Mouse (Mus musculus): Measurements from ENCODE around the gene Retsat. TPM values are rescaled to one million over a fixed set of nuclear protein-coding genes. Genes with fewer than 3 reads are reported as not detected.
A peak's percentile ranks its signal among the peaks of the same experiment; 100 is the strongest.

Retsat gene
- polyA plus RNA-seq (2014; fragmentation: Nextera tagmentation; extraction: Ambion mirVana), result 6.0 and 7.4 TPM in 2 replicates

DNA sequence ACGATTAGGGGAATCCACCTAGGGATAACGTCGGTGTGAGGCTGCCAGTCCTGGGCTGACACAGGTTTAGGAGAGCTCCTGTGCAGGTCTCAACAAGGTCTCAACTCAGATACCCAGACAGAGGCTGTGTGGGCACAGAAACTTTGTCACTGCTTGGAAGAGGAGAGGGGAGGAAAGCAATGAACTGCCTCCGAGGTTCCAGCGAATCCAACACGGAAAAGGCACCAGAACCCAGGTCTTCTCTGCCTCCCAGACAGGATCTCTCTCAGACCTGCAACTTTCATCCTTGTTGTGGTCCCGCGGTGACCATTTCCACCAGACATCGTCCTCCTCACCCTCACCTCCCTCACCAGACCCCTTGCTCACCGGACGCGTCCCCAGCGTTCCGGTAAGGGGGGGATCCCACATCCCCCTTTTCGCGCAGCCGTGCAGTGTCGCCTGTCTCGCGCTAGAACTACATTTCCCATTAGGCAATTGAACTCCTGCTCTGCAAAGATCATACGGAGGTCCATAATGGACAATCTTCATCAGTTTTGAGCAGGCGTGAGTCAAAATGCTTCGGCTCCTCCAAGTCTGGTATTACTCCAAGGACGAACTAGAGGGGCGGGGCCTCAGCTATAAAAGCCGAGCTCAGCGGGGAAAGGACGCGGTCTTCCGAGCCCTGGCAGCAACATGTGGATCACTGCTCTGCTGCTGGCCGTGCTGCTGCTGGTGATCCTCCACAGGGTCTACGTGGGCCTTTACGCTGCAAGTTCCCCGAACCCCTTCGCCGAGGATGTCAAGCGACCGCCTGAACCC, at the start of gene Retsat, which contains the start of gene Elmod3:
TSS of gene Retsat (plus strand) at position 520 of the 798 bp plus-strand sequence.
TSS of gene Elmod3 (minus strand) at position 458 of the 798 bp plus-strand sequence.
- Histone ChIP-seq H3K9me3 (ENCODE audit: control insufficient read depth, low read length) (no peaks in the 10 kb centered on the region), H3K36me3 (ENCODE audit: control insufficient read depth, insufficient read depth, low read length) (no peaks in the 10 kb centered on the region), H3K27me3 (ENCODE audit: control insufficient read depth, insufficient read depth, low read length) (no peaks in the 10 kb centered on the region), H3K4me2 (replicated peaks; ENCODE audit: low read depth, low read length) (peak within 1 kb of the TSS; percentile 58), H3K27ac (ENCODE audit: low read depth, low read length) (no peak within 1 kb of the TSS), H3K4me1 (replicated peaks; ENCODE audit: control insufficient read depth, insufficient read depth, low read length) (no peaks in the 10 kb centered on the region; the same call in 1 of the 2 replicates), H3K9ac (ENCODE audit: low read depth, low read length) (peak within 1 kb of the TSS; percentile 52), H3K4me3 (ENCODE audit: low read depth, low read length) (peak within 1 kb of the TSS; percentile 42)
- ATAC-seq (ENCODE audit: low FRiP score) (peak; percentile 92), DNase-seq (ENCODE audit: low spot score) (peak; percentile 90)
- WGBS, result 2% methylated on average over 38 of the region's 38 CpGs

DNA sequence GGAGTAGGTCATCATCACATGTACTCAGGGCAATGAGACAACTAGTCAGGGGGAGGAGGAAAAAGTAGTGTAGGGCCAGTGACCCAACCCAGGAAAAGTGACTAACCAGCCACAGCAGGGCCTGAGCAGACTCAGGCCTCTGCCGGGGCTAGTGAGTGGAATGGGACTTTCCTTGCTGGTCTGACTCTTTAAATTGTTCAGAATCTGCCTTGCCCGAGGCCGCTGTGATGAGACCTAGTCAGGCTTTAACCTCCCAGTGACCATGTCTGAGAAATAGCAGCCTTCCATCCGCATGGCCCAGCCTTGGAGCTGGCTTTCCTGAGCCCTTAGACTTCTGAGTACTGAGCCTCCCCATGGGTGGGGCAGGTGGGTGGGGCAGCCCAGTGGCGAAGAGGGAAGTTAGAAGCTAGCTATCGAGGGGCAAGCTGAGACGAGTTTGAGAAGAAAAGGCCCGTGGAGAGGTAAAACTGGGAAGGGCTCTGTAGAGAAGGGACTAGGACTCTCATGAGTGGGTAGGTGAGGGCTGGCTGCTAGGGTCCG, 49.2 kb upstream of the Retsat start:
- no peaks in the 10 kb centered on the region for H3K36me3 ChIP-seq (ENCODE audit: control insufficient read depth, insufficient read depth, low read length)
- H3K9ac ChIP-seq (ENCODE audit: low read depth, low read length), result no peak overlapping the region
- no peak overlapping the region for H3K4me3 ChIP-seq (ENCODE audit: low read depth, low read length)
- no peak overlapping the region for H3K27ac ChIP-seq (ENCODE audit: low read depth, low read length)
- WGBS, result 71% methylated on average over 9 of the region's 9 CpGs
- ATAC-seq (ENCODE audit: low FRiP score) (no peak), DNase-seq (ENCODE audit: low spot score) (no peak)
- no peaks in the 10 kb centered on the region for H3K4me1 ChIP-seq (replicated peaks; ENCODE audit: control insufficient read depth, insufficient read depth, low read length)
- H3K9me3 ChIP-seq (ENCODE audit: control insufficient read depth, low read length), result no peaks in the 10 kb centered on the region
- H3K27me3 ChIP-seq (ENCODE audit: control insufficient read depth, insufficient read depth, low read length), result peaks cover 1% of the 10 kb centered on the region; the same call in 1 of the 2 replicates
- no peak overlapping the region for H3K4me2 ChIP-seq (replicated peaks; ENCODE audit: low read depth, low read length)

DNA sequence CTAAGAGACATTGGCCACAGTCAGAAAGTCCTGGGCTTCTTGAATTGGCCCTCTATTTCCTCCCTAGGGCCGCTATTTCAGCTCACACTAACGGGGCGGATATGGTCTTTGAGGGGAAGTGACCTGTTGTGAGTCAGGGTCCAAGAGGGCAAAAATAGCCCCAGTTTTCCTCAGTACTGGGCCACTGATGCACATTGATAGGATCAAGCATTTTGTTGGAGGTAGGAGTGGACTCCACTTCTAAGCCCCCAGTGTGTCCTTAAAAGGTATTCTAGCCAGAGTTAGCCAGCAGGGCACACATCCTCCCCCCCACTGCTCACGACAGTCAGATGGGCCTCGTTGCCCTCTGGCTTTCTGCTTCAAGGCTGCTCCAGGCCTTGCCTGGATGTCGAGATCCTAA, 48.2 kb upstream of the Retsat start:
- ATAC-seq (ENCODE audit: low FRiP score), result no peak
- DNase-seq (ENCODE audit: low spot score), result no peak
- H3K4me2 ChIP-seq (replicated peaks; ENCODE audit: low read depth, low read length), result no peak overlapping the region
- H3K4me3 ChIP-seq (ENCODE audit: low read depth, low read length), result no peak overlapping the region
- H3K27me3 ChIP-seq (ENCODE audit: control insufficient read depth, insufficient read depth, low read length), result no peaks in the 10 kb centered on the region
- no peaks in the 10 kb centered on the region for H3K36me3 ChIP-seq (ENCODE audit: control insufficient read depth, insufficient read depth, low read length)
- H3K27ac ChIP-seq (ENCODE audit: low read depth, low read length), result no peak overlapping the region
- no peak overlapping the region for H3K9ac ChIP-seq (ENCODE audit: low read depth, low read length)
- H3K9me3 ChIP-seq (ENCODE audit: control insufficient read depth, low read length), result no peaks in the 10 kb centered on the region
- no peaks in the 10 kb centered on the region for H3K4me1 ChIP-seq (replicated peaks; ENCODE audit: control insufficient read depth, insufficient read depth, low read length)
- WGBS, result 67% methylated on average over 6 of the region's 6 CpGs

DNA sequence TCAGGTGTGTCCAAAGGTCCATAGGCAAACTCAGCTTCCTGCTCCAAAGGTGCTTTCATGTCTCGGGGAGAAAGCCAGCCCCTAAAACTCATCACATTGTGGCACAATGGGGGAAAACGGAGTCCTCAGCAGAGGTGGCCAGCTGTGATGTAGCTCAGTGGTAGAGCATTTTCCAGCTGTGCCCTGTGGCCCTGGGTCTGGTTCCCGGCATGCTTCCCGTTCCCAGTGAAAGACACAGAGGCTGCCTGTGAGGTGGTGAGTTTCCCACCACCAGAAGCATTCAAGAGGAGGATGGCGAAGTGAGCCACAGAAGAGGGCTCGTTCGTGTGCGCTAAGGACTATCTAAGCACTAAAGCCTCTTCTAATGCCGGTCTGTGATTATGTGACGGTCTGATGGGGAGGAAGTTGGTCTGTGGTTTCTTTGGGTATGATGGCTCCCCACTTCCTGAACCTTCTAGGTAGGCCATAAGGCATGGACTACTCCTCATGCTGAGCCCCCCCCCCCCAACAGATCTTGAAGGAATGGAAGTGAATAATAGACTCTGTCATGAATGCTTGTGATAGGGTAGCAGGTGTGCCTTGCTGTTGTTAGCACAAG, 47.7 kb upstream of the Retsat start:
- Histone ChIP-seq H3K9me3 (ENCODE audit: control insufficient read depth, low read length) (no peaks in the 10 kb centered on the region), H3K4me3 (ENCODE audit: low read depth, low read length) (no peak overlapping the region), H3K36me3 (ENCODE audit: control insufficient read depth, insufficient read depth, low read length) (no peaks in the 10 kb centered on the region), H3K4me1 (replicated peaks; ENCODE audit: control insufficient read depth, insufficient read depth, low read length) (no peaks in the 10 kb centered on the region), H3K27ac (ENCODE audit: low read depth, low read length) (no peak overlapping the region), H3K9ac (ENCODE audit: low read depth, low read length) (no peak overlapping the region), H3K27me3 (ENCODE audit: control insufficient read depth, insufficient read depth, low read length) (no peaks in the 10 kb centered on the region), H3K4me2 (replicated peaks; ENCODE audit: low read depth, low read length) (no peak overlapping the region)
- 87% methylated on average over 10 of the region's 10 CpGs for WGBS
- DNase-seq (ENCODE audit: low spot score), result no peak
- no peak for ATAC-seq (ENCODE audit: low FRiP score)

DNA sequence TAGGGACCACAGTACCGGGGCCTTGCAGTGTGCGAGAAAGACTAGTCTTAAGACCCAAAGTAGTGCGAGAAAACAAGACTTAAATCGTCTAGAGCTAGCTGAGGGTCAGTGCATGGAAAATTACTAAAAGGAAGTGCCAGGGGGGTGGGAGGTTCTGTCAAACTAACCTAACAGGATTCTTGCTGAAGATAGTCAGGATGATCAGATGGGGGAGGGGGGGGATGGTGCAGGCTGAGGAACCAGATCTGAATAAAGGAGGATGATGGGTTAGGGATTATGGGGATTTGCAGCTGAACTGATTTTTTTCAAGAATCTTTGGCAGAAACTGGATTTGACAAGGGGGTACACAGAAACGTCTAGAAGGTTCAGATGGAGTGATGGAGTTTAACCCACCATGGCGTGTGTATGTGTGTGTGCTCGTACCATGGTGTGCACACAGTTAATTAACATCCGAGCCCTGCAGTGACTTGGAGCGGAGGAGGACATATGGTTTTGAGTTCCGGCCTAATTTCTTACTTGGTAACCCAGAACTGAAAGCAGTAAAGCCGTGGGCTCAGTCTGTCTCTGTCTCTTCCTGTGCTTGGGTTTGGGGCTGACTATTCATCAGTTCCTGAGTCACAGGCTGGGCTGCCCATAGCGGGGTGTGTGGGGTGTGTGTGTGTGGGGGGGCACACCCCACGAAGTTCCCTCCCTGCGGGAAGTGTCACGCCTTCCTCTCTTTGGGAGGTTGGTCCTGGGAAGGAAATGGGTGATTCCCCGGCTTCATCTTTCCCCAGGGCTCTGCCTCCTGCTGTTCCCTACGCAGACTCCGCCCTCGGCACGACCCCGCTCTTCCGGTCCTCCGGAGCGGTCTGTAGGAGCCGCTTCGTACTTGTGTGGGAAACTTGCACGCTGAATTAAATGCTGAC, 45.9 kb upstream of the Retsat start:
- peak; percentile 90 for ATAC-seq (ENCODE audit: low FRiP score)
- Histone ChIP-seq H3K9ac (ENCODE audit: low read depth, low read length) (peak overlapping the region; percentile 55), H3K4me3 (ENCODE audit: low read depth, low read length) (peak overlapping the region; percentile 31), H3K9me3 (ENCODE audit: control insufficient read depth, low read length) (no peaks in the 10 kb centered on the region), H3K27me3 (ENCODE audit: control insufficient read depth, insufficient read depth, low read length) (no peaks in the 10 kb centered on the region), H3K36me3 (ENCODE audit: control insufficient read depth, insufficient read depth, low read length) (no peaks in the 10 kb centered on the region), H3K27ac (ENCODE audit: low read depth, low read length) (peak overlapping the region; percentile 40), H3K4me1 (replicated peaks; ENCODE audit: control insufficient read depth, insufficient read depth, low read length) (no peaks in the 10 kb centered on the region), H3K4me2 (replicated peaks; ENCODE audit: low read depth, low read length) (peak overlapping the region; percentile 57)
- WGBS, result 20% methylated on average over 27 of the region's 27 CpGs
- DNase-seq (ENCODE audit: low spot score), result peak; percentile 79

DNA sequence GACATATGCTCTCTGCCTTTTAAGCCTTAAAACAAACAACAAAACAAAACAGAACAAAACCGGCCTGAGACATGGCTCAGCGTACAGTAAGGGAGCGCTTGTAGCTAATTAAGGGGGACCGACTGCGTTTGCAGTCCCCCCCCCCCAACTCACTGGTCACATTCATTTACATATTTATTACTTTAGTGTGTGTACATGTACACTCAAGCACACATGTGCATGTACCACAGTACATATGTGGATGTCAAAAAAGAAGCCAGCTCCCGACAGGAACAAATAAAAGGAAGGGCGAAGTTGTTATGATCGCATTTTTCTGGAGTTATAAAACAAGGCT, 45.2 kb upstream of the Retsat start:
- no peak for DNase-seq (ENCODE audit: low spot score)
- H3K36me3 ChIP-seq (ENCODE audit: control insufficient read depth, insufficient read depth, low read length), result no peaks in the 10 kb centered on the region
- H3K27me3 ChIP-seq (ENCODE audit: control insufficient read depth, insufficient read depth, low read length), result no peaks in the 10 kb centered on the region
- peak overlapping the region; percentile 40 for H3K27ac ChIP-seq (ENCODE audit: low read depth, low read length)
- 20% methylated on average over 8 of the region's 8 CpGs for WGBS
- H3K4me1 ChIP-seq (replicated peaks; ENCODE audit: control insufficient read depth, insufficient read depth, low read length), result no peaks in the 10 kb centered on the region
- peak overlapping the region; percentile 55 for H3K9ac ChIP-seq (ENCODE audit: low read depth, low read length)
- H3K9me3 ChIP-seq (ENCODE audit: control insufficient read depth, low read length), result no peaks in the 10 kb centered on the region
- H3K4me3 ChIP-seq (ENCODE audit: low read depth, low read length), result peak overlapping the region; percentile 31
- ATAC-seq (ENCODE audit: low FRiP score), result 0 out of 2 replicates have a peak, but pooled peaks have one; percentile 52
- H3K4me2 ChIP-seq (replicated peaks; ENCODE audit: low read depth, low read length), result peak overlapping the region; percentile 57

DNA sequence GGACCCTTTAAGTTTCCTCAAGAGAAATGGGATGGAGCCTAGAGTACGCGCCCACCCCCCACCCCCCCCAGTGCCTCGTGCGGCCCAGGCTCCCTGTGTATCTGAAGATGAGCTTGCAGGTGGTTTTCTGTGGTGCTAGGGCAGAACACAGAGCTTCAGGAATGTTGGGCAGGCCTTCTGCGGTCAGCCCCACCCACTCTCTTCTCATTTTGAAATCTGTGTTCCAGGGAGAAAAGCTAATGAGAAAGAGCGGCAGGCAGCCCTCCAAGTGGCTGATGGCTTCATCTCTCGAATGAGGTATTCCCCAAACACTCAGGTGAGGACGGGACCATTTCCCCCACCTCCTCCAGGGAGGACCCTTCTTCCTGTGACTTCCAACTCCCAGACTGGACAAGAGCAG, 37.5 kb upstream of the Retsat start:
- Histone ChIP-seq H3K4me3 (ENCODE audit: low read depth, low read length) (no peak overlapping the region), H3K4me1 (replicated peaks; ENCODE audit: control insufficient read depth, insufficient read depth, low read length) (no peaks in the 10 kb centered on the region), H3K9ac (ENCODE audit: low read depth, low read length) (no peak overlapping the region), H3K9me3 (ENCODE audit: control insufficient read depth, low read length) (no peaks in the 10 kb centered on the region), H3K27ac (ENCODE audit: low read depth, low read length) (no peak overlapping the region), H3K27me3 (ENCODE audit: control insufficient read depth, insufficient read depth, low read length) (no peaks in the 10 kb centered on the region), H3K4me2 (replicated peaks; ENCODE audit: low read depth, low read length) (no peak overlapping the region), H3K36me3 (ENCODE audit: control insufficient read depth, insufficient read depth, low read length) (no peaks in the 10 kb centered on the region)
- DNase-seq (ENCODE audit: low spot score) (no peak), ATAC-seq (ENCODE audit: low FRiP score) (no peak)
- WGBS, result 81% methylated on average over 8 of the region's 8 CpGs

DNA sequence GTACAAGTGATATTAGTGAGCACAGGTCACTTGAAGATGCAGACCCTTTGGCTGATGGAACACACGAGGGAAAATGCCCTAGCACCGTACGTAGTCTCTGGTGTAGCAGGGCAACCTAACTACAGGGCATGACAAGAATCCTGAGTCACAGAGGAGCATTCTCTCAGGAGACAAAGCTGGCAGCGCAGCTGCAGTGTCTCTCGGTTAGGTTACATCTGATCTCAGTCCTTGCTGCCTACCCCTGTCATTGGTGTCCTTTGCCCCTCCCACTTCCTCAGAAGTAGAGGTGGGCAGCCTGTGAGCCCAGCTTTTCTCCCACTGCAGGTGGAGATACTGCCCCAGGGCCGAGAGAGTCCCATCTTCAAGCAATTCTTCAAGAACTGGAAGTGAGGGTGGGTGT, 35.8 kb upstream of the Retsat start:
- H3K27ac ChIP-seq (ENCODE audit: low read depth, low read length), result no peak overlapping the region
- no peak overlapping the region for H3K4me3 ChIP-seq (ENCODE audit: low read depth, low read length)
- no peaks in the 10 kb centered on the region for H3K27me3 ChIP-seq (ENCODE audit: control insufficient read depth, insufficient read depth, low read length)
- no peak overlapping the region for H3K9ac ChIP-seq (ENCODE audit: low read depth, low read length)
- ATAC-seq (ENCODE audit: low FRiP score), result no peak
- 60% methylated on average over 6 of the region's 6 CpGs for WGBS
- H3K36me3 ChIP-seq (ENCODE audit: control insufficient read depth, insufficient read depth, low read length), result no peaks in the 10 kb centered on the region
- H3K4me2 ChIP-seq (replicated peaks; ENCODE audit: low read depth, low read length), result no peak overlapping the region
- H3K9me3 ChIP-seq (ENCODE audit: control insufficient read depth, low read length), result no peaks in the 10 kb centered on the region
- H3K4me1 ChIP-seq (replicated peaks; ENCODE audit: control insufficient read depth, insufficient read depth, low read length), result no peaks in the 10 kb centered on the region
- DNase-seq (ENCODE audit: low spot score), result no peak
